Mouse (Mus musculus): Measurements from ENCODE around the gene Mroh8. TPM values are rescaled to one million over a fixed set of nuclear protein-coding genes. Genes with fewer than 3 reads are reported as not detected.
A peak's percentile ranks its signal among the peaks of the same experiment; 100 is the strongest.
"Not testable (repeated sequence)": the region's sequence is repeated elsewhere in the genome, so short reads cannot be mapped to it uniquely, and the experiment has no call there.

Gene Mroh8
- total RNA-seq, 2 experiments from 2014 or later, result 0.61 to 1.2 TPM

- no peak for TF ChIP-seq CTCF (conservative IDR thresholded peaks at IDR 0.05)
- no peak overlapping the region for H3K4me3 ChIP-seq
- no peak overlapping the region for H3K27ac ChIP-seq
- DNase-seq (ENCODE audit: low spot score in 2 of 2), result no peak
These were observed 15.5 kb downstream of the Mroh8 start for GRCm38 (mm10) chr2:157263832-157264231.

GRCm38 (mm10) chr2:157263101-157263500 lies 16.2 kb downstream of the Mroh8 start:
- no peak for TF ChIP-seq CTCF (conservative IDR thresholded peaks at IDR 0.05)
- DNase-seq (ENCODE audit: low spot score in 2 of 2), result no peak
- no peak overlapping the region for H3K4me3 ChIP-seq
- H3K27ac ChIP-seq, result no peak overlapping the region

GRCm38 (mm10) chr2:157262506-157262905 lies 16.8 kb downstream of the Mroh8 start:
- no peak overlapping the region for H3K4me3 ChIP-seq
- no peak overlapping the region for H3K27ac ChIP-seq
- no peak for DNase-seq (ENCODE audit: low spot score in 2 of 2)
- TF ChIP-seq CTCF (conservative IDR thresholded peaks at IDR 0.05), result no peak

- DNase-seq (ENCODE audit: low spot score in 2 of 2), result no peak
- Histone ChIP-seq H3K4me3 (no peak overlapping the region), H3K27ac (no peak overlapping the region)
- TF ChIP-seq CTCF (conservative IDR thresholded peaks at IDR 0.05), result no peak
These were observed 17.4 kb downstream of the Mroh8 start for GRCm38 (mm10) chr2:157261930-157262329.

GRCm38 (mm10) chr2:157259720-157260119 lies 19.6 kb downstream of the Mroh8 start:
- peak; percentile 59 to 72 for DNase-seq (ENCODE audit: low spot score in 2 of 2)
- Histone ChIP-seq H3K4me3 (no peak overlapping the region), H3K27ac (no peak overlapping the region)
- peak; percentile 92 for TF ChIP-seq CTCF (conservative IDR thresholded peaks at IDR 0.05)

GRCm38 (mm10) chr2:157248111-157248510 lies 31.2 kb downstream of the Mroh8 start:
- Histone ChIP-seq H3K4me3 (no peak overlapping the region), H3K27ac (no peak overlapping the region)
- no peak for TF ChIP-seq CTCF (conservative IDR thresholded peaks at IDR 0.05)
- no peak for DNase-seq (ENCODE audit: low spot score in 2 of 2)

- no peak for TF ChIP-seq CTCF (conservative IDR thresholded peaks at IDR 0.05)
- no peak overlapping the region for H3K27ac ChIP-seq
- no peak for DNase-seq (ENCODE audit: low spot score in 2 of 2)
- no peak overlapping the region for H3K4me3 ChIP-seq
These were observed 33.7 kb downstream of the Mroh8 start for GRCm38 (mm10) chr2:157245603-157246002.

- DNase-seq (ENCODE audit: low spot score in 2 of 2), result no peak
- no peak overlapping the region for H3K4me3 ChIP-seq
- TF ChIP-seq CTCF (conservative IDR thresholded peaks at IDR 0.05), result no peak
- H3K27ac ChIP-seq, result no peak overlapping the region
These were observed 34.3 kb downstream of the Mroh8 start for GRCm38 (mm10) chr2:157245001-157245400.

- DNase-seq (ENCODE audit: low spot score in 2 of 2), result no peak
- no peak for TF ChIP-seq CTCF (conservative IDR thresholded peaks at IDR 0.05)
These were observed 43.4 kb downstream of the Mroh8 start for GRCm38 (mm10) chr2:157235946-157236345.

GRCm38 (mm10) chr2:157221916-157222315 lies 57.4 kb downstream of the Mroh8 start:
- not testable (repeated sequence) for DNase-seq (ENCODE audit: low spot score in 2 of 2)

More at GRCm38 (mm10) chr2:157235946-157236345, 43.4 kb downstream of the Mroh8 start:
- no peak overlapping the region for H3K27ac ChIP-seq
- no peak overlapping the region for H3K4me3 ChIP-seq

GRCm38 (mm10) chr2:157220108-157220507 lies 59.2 kb downstream of the Mroh8 start:
- no peak overlapping the region for H3K4me3 ChIP-seq
- no peak for TF ChIP-seq CTCF (conservative IDR thresholded peaks at IDR 0.05)
- H3K27ac ChIP-seq, result no peak overlapping the region
- no peak for DNase-seq (ENCODE audit: low spot score in 2 of 2)

More at GRCm38 (mm10) chr2:157221916-157222315, 57.4 kb downstream of the Mroh8 start:
- H3K4me3 ChIP-seq, H3K27ac ChIP-seq: not testable (repeated sequence)

- TF ChIP-seq CTCF (conservative IDR thresholded peaks at IDR 0.05), result no peak
- no peak overlapping the region for H3K4me3 ChIP-seq
These were observed 67.6 kb downstream of the Mroh8 start for GRCm38 (mm10) chr2:157211731-157212130.

GRCm38 (mm10) chr2:157204366-157205218 lies 74.8 kb downstream of the Mroh8 start, which contains the start of gene Rbl1:
Rbl1 (minus strand) TSS chr2:157204534.
- Histone ChIP-seq H3K27ac (peak within 1 kb of the TSS; percentile 94), H3K4me3 (peak within 1 kb of the TSS; percentile 80)
- DNase-seq (ENCODE audit: low spot score in 2 of 2), result peak; percentile 84 to 85
- TF ChIP-seq CTCF (conservative IDR thresholded peaks at IDR 0.05), result peak; percentile 48; the same call in 1 of the 2 replicates

More at GRCm38 (mm10) chr2:157211731-157212130, 67.6 kb downstream of the Mroh8 start:
- no peak for DNase-seq (ENCODE audit: low spot score in 2 of 2)
- H3K27ac ChIP-seq, result no peak overlapping the region
